Mouse (Mus musculus): ENCODE data around the gene Slc16a11. TPM values are rescaled to one million over a fixed set of nuclear protein-coding genes. Genes with fewer than 3 reads are reported as not detected.

The Slc16a11 gene
- polyA plus RNA-seq, 1 experiment from 2014 or later, result 3.0 TPM

DNA sequence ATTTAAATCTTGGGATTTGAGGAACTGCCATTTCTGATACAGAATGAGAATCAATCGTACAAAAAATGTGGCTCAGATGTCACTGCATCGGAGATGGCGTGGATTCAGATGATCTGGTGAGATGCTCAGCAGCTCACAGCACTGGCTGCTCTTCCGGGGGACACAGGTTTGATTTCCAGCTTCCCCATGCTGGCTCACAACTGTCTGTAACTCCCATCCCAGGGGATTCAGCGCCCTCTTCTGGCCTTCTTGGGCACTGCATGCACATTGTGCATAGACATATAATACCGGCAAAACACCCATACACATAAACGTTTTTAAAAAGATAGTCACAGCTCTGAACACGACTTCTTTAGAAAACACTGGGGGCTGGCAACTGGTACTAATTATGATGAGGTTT, 34.9 kb upstream of the Slc16a11 start:
- Histone ChIP-seq H3K4me1 (ENCODE audit: control insufficient read depth, insufficient read depth, low read length) (no peaks in the 10 kb centered on the region), H3K9ac (ENCODE audit: low read depth, low read length) (no peak overlapping the region), H3K4me2 (replicated peaks; ENCODE audit: low read depth, low read length) (no peak overlapping the region), H3K9me3 (ENCODE audit: control insufficient read depth, low read length) (0 out of 2 replicates have a peak, but pooled peaks cover 2% of the 10 kb centered on the region), H3K27ac (ENCODE audit: low read depth, low read length) (no peak overlapping the region), H3K27me3 (ENCODE audit: control insufficient read depth, insufficient read depth, low read length) (no peaks in the 10 kb centered on the region; the same call in 1 of the 2 replicates), H3K4me3 (ENCODE audit: low read length) (no peak overlapping the region), H3K36me3 (ENCODE audit: control insufficient read depth, insufficient read depth, low read length) (no peaks in the 10 kb centered on the region)
- WGBS, result 76% methylated on average over 8 of the region's 8 CpGs
- no peak for ATAC-seq (ENCODE audit: low FRiP score, low TSS enrichment)

DNA sequence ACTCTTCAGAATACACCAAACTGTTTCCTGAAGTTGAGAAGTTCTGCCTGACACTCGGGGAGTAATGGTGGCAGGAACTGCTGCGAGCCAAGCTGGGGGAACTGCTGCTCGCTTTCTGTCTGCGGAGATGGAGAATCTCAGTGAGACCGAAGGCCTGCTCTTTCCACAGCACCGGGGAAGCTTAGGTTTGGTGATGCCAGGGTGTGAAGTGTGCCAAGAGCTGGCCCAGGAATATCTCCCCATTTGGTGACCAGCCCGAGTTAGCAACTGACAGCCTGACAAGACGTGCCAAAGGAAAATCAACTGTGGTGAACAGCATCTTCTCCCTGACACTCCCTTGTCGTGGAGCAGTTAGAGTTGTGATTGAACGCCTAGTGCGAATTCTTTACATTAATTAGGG, 34.2 kb upstream of the Slc16a11 start:
- H3K27ac ChIP-seq (ENCODE audit: low read depth, low read length), result no peak overlapping the region
- ATAC-seq (ENCODE audit: low FRiP score, low TSS enrichment), result no peak
- H3K4me1 ChIP-seq (ENCODE audit: control insufficient read depth, insufficient read depth, low read length), result no peaks in the 10 kb centered on the region
- H3K9me3 ChIP-seq (ENCODE audit: control insufficient read depth, low read length), result 0 out of 2 replicates have a peak, but pooled peaks cover 2% of the 10 kb centered on the region
- H3K36me3 ChIP-seq (ENCODE audit: control insufficient read depth, insufficient read depth, low read length), result no peaks in the 10 kb centered on the region
- H3K9ac ChIP-seq (ENCODE audit: low read depth, low read length), result no peak overlapping the region
- H3K4me3 ChIP-seq (ENCODE audit: low read length), result no peak overlapping the region
- no peaks in the 10 kb centered on the region; the same call in 1 of the 2 replicates for H3K27me3 ChIP-seq (ENCODE audit: control insufficient read depth, insufficient read depth, low read length)
- WGBS, result 83% methylated on average over 11 of the region's 11 CpGs
- H3K4me2 ChIP-seq (replicated peaks; ENCODE audit: low read depth, low read length), result no peak overlapping the region

DNA sequence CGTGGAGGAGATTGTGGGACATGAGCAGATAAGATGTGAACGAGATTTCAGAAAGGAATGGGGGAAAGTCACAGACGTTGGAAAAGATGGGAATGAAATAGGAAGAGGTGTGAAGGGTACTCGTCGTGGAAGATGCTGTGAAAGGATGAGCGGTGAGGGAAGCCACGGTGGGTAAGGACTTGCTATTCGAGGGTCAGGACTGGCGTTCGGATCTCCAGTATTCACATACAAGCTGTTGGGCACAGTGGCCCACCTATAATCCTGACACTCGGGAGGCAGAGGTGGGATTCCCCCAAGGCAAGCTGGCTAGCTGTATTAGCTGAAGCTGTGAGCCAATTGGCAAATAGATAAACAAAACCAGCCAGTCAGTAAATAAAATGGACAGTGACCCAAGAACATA, 33.8 kb upstream of the Slc16a11 start:
- no peak overlapping the region for H3K27ac ChIP-seq (ENCODE audit: low read depth, low read length)
- H3K27me3 ChIP-seq (ENCODE audit: control insufficient read depth, insufficient read depth, low read length), result no peaks in the 10 kb centered on the region; the same call in 1 of the 2 replicates
- H3K4me1 ChIP-seq (ENCODE audit: control insufficient read depth, insufficient read depth, low read length), result no peaks in the 10 kb centered on the region
- H3K9ac ChIP-seq (ENCODE audit: low read depth, low read length), result no peak overlapping the region
- ATAC-seq (ENCODE audit: low FRiP score, low TSS enrichment), result no peak
- H3K9me3 ChIP-seq (ENCODE audit: control insufficient read depth, low read length), result 0 out of 2 replicates have a peak, but pooled peaks cover 2% of the 10 kb centered on the region
- no peak overlapping the region for H3K4me3 ChIP-seq (ENCODE audit: low read length)
- no peak overlapping the region for H3K4me2 ChIP-seq (replicated peaks; ENCODE audit: low read depth, low read length)
- 76% methylated on average over 11 of the region's 11 CpGs for WGBS
- no peaks in the 10 kb centered on the region for H3K36me3 ChIP-seq (ENCODE audit: control insufficient read depth, insufficient read depth, low read length)

DNA sequence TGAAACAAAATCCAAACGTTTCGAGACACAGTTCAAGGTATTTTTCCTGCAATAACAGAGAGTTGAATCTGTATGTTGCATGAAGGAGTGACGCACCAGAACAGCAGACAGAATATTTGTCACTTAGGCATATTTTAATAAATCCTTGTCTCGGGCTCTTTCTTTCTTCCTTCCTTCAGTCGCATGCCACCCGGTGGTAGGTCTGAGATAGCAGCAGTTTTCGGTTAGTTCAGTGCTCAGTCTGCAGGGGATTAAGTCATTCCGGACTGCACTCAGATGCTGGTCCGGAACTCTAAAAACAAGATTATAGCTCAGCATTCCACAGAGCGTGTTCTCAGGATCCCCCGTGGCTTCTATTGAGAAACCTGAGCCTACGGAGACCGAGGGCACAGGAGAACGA, 33.2 kb upstream of the Slc16a11 start:
- no peak overlapping the region for H3K27ac ChIP-seq (ENCODE audit: low read depth, low read length)

DNA sequence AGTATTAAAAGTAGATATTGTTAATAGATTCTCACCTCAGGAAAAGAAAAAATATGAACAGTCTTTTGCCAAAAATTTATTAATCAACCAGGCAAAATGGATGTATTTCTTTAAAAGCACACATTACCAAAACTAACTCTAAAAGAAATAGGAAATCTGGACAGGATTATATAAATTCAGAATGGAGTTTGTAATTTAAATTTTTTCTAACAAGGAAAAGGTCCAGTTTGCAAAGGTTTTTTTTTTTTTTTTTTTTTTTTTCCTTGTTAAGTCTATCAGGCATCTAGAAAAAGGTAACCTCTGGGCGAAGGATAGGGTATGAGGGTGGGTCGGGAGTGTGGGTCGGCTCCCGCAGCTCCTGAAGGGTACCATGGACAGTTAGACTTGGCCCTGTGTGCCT, 32.1 kb upstream of the Slc16a11 start:
- Histone ChIP-seq H3K36me3 (ENCODE audit: control insufficient read depth, insufficient read depth, low read length) (no peaks in the 10 kb centered on the region), H3K4me1 (ENCODE audit: control insufficient read depth, insufficient read depth, low read length) (no peaks in the 10 kb centered on the region), H3K4me2 (replicated peaks; ENCODE audit: low read depth, low read length) (no peak overlapping the region), H3K9me3 (ENCODE audit: control insufficient read depth, low read length) (0 out of 2 replicates have a peak, but pooled peaks cover 2% of the 10 kb centered on the region), H3K27ac (ENCODE audit: low read depth, low read length) (no peak overlapping the region), H3K27me3 (ENCODE audit: control insufficient read depth, insufficient read depth, low read length) (no peaks in the 10 kb centered on the region; the same call in 1 of the 2 replicates), H3K9ac (ENCODE audit: low read depth, low read length) (no peak overlapping the region), H3K4me3 (ENCODE audit: low read length) (no peak overlapping the region)
- WGBS, result 98% methylated on average over 4 of the region's 4 CpGs
- ATAC-seq (ENCODE audit: low FRiP score, low TSS enrichment), result no peak

More for the DNA sequence above, 33.2 kb upstream of the Slc16a11 start:
- Histone ChIP-seq H3K4me3 (ENCODE audit: low read length) (no peak overlapping the region), H3K27me3 (ENCODE audit: control insufficient read depth, insufficient read depth, low read length) (no peaks in the 10 kb centered on the region; the same call in 1 of the 2 replicates), H3K9me3 (ENCODE audit: control insufficient read depth, low read length) (0 out of 2 replicates have a peak, but pooled peaks cover 2% of the 10 kb centered on the region), H3K4me1 (ENCODE audit: control insufficient read depth, insufficient read depth, low read length) (no peaks in the 10 kb centered on the region), H3K36me3 (ENCODE audit: control insufficient read depth, insufficient read depth, low read length) (no peaks in the 10 kb centered on the region), H3K4me2 (replicated peaks; ENCODE audit: low read depth, low read length) (no peak overlapping the region), H3K9ac (ENCODE audit: low read depth, low read length) (no peak overlapping the region)
- 41% methylated on average over 14 of the region's 14 CpGs for WGBS
- no peak for ATAC-seq (ENCODE audit: low FRiP score, low TSS enrichment)

DNA sequence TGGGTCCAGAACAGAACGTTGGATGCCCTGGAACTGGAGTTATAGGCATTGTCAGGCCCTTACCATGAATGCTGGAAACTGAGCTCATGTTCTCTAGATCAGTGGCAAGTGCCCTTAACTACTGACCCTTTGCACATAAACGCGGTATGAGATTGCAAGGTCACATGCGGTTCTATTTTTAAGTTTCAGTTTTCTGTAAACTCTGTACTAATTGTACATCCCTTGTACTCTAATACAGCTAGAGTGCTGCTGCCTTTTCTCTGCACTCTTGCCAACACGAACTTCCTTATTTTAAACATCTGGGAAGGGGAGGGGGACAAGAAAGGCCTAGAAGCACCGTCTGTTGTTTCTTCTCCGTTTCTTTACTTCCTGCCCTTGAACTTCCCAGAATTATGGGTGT, 27.4 kb upstream of the Slc16a11 start:
- no peak overlapping the region for H3K27ac ChIP-seq (ENCODE audit: low read depth, low read length)
- H3K27me3 ChIP-seq (ENCODE audit: control insufficient read depth, insufficient read depth, low read length), result no peaks in the 10 kb centered on the region; the same call in 1 of the 2 replicates
- no peak overlapping the region for H3K9ac ChIP-seq (ENCODE audit: low read depth, low read length)
- no peak for ATAC-seq (ENCODE audit: low FRiP score, low TSS enrichment)
- WGBS, result 40% methylated on average over 7 of the region's 7 CpGs
- H3K36me3 ChIP-seq (ENCODE audit: control insufficient read depth, insufficient read depth, low read length), result no peaks in the 10 kb centered on the region
- H3K4me3 ChIP-seq (ENCODE audit: low read length), result no peak overlapping the region
- H3K9me3 ChIP-seq (ENCODE audit: control insufficient read depth, low read length), result no peaks in the 10 kb centered on the region
- no peak overlapping the region for H3K4me2 ChIP-seq (replicated peaks; ENCODE audit: low read depth, low read length)
- no peaks in the 10 kb centered on the region for H3K4me1 ChIP-seq (ENCODE audit: control insufficient read depth, insufficient read depth, low read length)

DNA sequence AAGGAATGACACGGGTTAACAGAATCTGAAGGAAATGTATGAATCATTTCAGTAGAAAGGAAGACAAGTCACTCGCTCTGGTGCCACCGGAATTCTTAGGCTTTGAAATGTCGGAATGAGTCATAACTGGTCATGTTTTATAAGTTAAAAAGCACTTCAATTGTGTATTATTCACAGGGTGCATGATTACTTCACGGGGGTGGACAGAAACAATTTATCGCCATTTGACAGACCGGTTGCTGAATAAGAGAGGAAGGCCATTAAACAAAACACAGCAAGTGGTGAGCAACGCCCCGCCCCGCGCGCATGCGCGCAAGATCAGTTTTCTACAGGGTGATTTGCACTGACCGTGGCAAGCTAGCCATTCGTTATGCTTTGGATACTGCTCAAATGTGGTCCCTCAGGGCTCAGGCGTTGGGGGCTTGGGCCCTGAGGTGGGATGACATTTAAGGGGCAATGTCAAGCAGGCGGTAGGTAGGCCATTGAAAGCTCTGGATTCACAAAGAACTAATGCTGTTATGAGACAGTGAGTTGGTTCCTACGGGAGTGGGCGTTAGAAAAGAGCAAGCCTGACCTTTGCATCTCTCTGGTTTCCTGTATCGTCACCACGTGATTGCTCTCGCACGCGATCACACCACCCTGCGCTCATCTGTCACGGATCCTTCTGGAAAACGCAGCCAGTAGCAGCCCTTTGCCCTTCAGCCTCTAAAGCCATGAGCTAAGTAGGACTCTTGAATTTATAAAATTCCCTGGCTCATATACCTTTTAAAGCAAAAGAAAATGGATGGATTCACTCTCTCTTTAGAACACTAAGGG, 23.0 kb upstream of the Slc16a11 start:
- Histone ChIP-seq H3K4me3 (ENCODE audit: low read length) (no peak overlapping the region), H3K27ac (ENCODE audit: low read depth, low read length) (no peak overlapping the region), H3K27me3 (ENCODE audit: control insufficient read depth, insufficient read depth, low read length) (no peaks in the 10 kb centered on the region), H3K36me3 (ENCODE audit: control insufficient read depth, insufficient read depth, low read length) (no peaks in the 10 kb centered on the region), H3K4me2 (replicated peaks; ENCODE audit: low read depth, low read length) (no peak overlapping the region), H3K4me1 (ENCODE audit: control insufficient read depth, insufficient read depth, low read length) (0 out of 2 replicates have a peak, but pooled peaks cover 5% of the 10 kb centered on the region), H3K9ac (ENCODE audit: low read depth, low read length) (no peak overlapping the region), H3K9me3 (ENCODE audit: control insufficient read depth, low read length) (no peaks in the 10 kb centered on the region)
- ATAC-seq (ENCODE audit: low FRiP score, low TSS enrichment), result no peak
- WGBS, result 79% methylated on average over 28 of the region's 28 CpGs

DNA sequence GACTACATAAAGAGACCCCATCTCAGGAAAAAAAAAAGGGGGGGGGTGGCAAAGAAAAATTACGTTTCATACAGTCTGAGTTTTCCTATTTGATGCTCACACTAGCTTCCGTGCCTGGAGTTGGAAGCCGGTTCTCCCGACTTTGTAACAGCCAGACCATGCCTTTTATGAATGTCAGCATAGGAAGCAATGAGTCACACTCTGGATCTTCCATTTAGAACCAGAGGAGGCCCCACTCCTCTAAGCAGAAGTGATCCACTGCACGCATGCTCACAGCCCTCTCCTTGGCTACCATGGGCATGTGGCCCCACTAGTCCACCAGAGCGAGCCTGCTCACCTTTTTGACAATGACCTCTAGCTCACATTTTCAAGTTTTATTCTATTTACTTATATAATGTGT, 21.4 kb upstream of the Slc16a11 start:
- WGBS, result 83% methylated on average over 6 of the region's 6 CpGs
- no peak for ATAC-seq (ENCODE audit: low FRiP score, low TSS enrichment)
- no peak overlapping the region for H3K4me3 ChIP-seq (ENCODE audit: low read length)

DNA sequence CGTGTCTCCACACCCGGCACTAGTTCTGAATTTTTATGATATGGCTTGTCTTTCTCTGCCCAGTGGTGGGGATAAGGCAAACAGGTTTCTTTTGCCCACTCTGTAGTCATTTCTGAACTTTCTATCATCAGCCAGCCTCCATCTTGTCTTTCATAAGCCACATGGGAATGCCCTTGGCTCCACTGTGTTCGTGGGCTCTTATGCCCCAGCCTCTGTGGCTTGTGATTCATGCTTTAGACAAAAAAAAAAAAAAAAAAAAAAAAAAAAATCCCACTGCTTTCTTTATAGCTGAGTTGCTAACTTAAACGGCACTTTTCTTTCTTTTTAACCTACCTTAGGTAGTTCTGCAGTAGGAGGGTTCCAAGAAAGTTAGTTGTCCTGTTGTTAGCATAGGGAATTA, 20.4 kb upstream of the Slc16a11 start:
- no peak overlapping the region for H3K9ac ChIP-seq (ENCODE audit: low read depth, low read length)
- WGBS, result 79% methylated on average over 4 of the region's 4 CpGs

More for the DNA sequence above, 21.4 kb upstream of the Slc16a11 start:
- Histone ChIP-seq H3K27me3 (ENCODE audit: control insufficient read depth, insufficient read depth, low read length) (no peaks in the 10 kb centered on the region), H3K4me2 (replicated peaks; ENCODE audit: low read depth, low read length) (no peak overlapping the region), H3K9me3 (ENCODE audit: control insufficient read depth, low read length) (no peaks in the 10 kb centered on the region), H3K27ac (ENCODE audit: low read depth, low read length) (no peak overlapping the region), H3K9ac (ENCODE audit: low read depth, low read length) (no peak overlapping the region), H3K4me1 (ENCODE audit: control insufficient read depth, insufficient read depth, low read length) (0 out of 2 replicates have a peak, but pooled peaks cover 5% of the 10 kb centered on the region), H3K36me3 (ENCODE audit: control insufficient read depth, insufficient read depth, low read length) (no peaks in the 10 kb centered on the region)

More for the DNA sequence above, 20.4 kb upstream of the Slc16a11 start:
- Histone ChIP-seq H3K27ac (ENCODE audit: low read depth, low read length) (no peak overlapping the region), H3K4me1 (ENCODE audit: control insufficient read depth, insufficient read depth, low read length) (0 out of 2 replicates have a peak, but pooled peaks cover 5% of the 10 kb centered on the region), H3K4me2 (replicated peaks; ENCODE audit: low read depth, low read length) (no peak overlapping the region), H3K9me3 (ENCODE audit: control insufficient read depth, low read length) (no peaks in the 10 kb centered on the region), H3K36me3 (ENCODE audit: control insufficient read depth, insufficient read depth, low read length) (no peaks in the 10 kb centered on the region), H3K27me3 (ENCODE audit: control insufficient read depth, insufficient read depth, low read length) (no peaks in the 10 kb centered on the region), H3K4me3 (ENCODE audit: low read length) (no peak overlapping the region)
- ATAC-seq (ENCODE audit: low FRiP score, low TSS enrichment), result no peak
